Mouse (Mus musculus) intestine, postnatal 0 days (tissue): ENCODE results near the gene Celf2. TPM values are rescaled to one million over a fixed set of nuclear protein-coding genes. Genes with fewer than 3 reads are reported as not detected.
A peak's percentile ranks its signal among the peaks of the same experiment; 100 is the strongest.

Experiments used
- ATAC-seq: fragments of 200-750 bp; cut with Nextera tagmentation; 2 replicates; pipeline ENCODE4 v1.8.0; 2017; ENCODE audit warnings: mild to moderate bottlenecking, moderate TSS enrichment, moderate library complexity
- H3K27ac ChIP-seq: fragments of 300-500 bp; sonication (generic); 2 replicates; pipeline ENCODE4 v1.5.1; 2014; ENCODE audit warnings: mild to moderate bottlenecking, low read depth, low read length, moderate library complexity
- H3K27me3 ChIP-seq: fragments of 300-500 bp; sonication (generic); replicated peaks from 2 replicates; pipeline ENCODE4 v1.6.1; 2014; ENCODE audit warnings: low read length, mixed read lengths; ENCODE audit not compliant: control insufficient read depth, insufficient read depth
- H3K36me3 ChIP-seq: fragments of 300-500 bp; sonication (generic); 2 replicates; pipeline ENCODE4 v1.6.1; 2014; ENCODE audit warnings: mild to moderate bottlenecking, moderate library complexity; ENCODE audit not compliant: control insufficient read depth, insufficient read depth
- H3K4me1 ChIP-seq: fragments of 300-500 bp; sonication (generic); replicated peaks from 2 replicates; pipeline ENCODE4 v1.6.1; 2014; ENCODE audit warnings: antibody characterized with exemption, low read length, mixed read lengths; ENCODE audit not compliant: control insufficient read depth, insufficient read depth
- H3K4me2 ChIP-seq: fragments of 300-500 bp; sonication (generic); replicated peaks from 2 replicates; pipeline ENCODE4 v1.6.1; 2014; ENCODE audit warnings: low read depth, mild to moderate bottlenecking, moderate library complexity
- H3K4me3 ChIP-seq: fragments of 300-500 bp; sonication (generic); 2 replicates; pipeline ENCODE4 v1.5.1; 2014; ENCODE audit warnings: low read depth, low read length
- H3K9ac ChIP-seq: fragments of 300-500 bp; sonication (generic); 2 replicates; pipeline ENCODE4 v1.6.1; 2014; ENCODE audit warnings: mild to moderate bottlenecking, low read depth, low read length
- H3K9me3 ChIP-seq: fragments of 300-500 bp; sonication (generic); 2 replicates; pipeline ENCODE4 v1.6.1; 2016; ENCODE audit warnings: mixed run types; ENCODE audit not compliant: control insufficient read depth
- CTCF ChIP-seq: sonication (generic); IDR thresholded peaks from 2 replicates; pipeline ENCODE4 v1.5.1; 2016; ENCODE audit warnings: low read depth, mild to moderate bottlenecking, control low read depth, antibody characterized with exemption, moderate library complexity
- WGBS: fragments of 180-500 bp; shearing (Covaris S2); extraction: QIAGEN DNeasy Blood & Tissue Kit; methylation state at CpG from one replicate; pipeline ENCODE4 v1.1.7; 2014; 5-methylcytosine and 5-hydroxymethylcytosine counted together
- polyA plus RNA-seq: library from polyadenylated mRNA; unstranded; fragments of >200 nt; fragmentation: Nextera tagmentation; extraction: Ambion mirVana; gene quantifications from 2 replicates; pipeline ENCODE4 v1.2.1, GENCODE M21; 2015

The Celf2 gene
- polyA plus RNA-seq, 1 experiment from 2014 or later = 16.8 TPM

DNA sequence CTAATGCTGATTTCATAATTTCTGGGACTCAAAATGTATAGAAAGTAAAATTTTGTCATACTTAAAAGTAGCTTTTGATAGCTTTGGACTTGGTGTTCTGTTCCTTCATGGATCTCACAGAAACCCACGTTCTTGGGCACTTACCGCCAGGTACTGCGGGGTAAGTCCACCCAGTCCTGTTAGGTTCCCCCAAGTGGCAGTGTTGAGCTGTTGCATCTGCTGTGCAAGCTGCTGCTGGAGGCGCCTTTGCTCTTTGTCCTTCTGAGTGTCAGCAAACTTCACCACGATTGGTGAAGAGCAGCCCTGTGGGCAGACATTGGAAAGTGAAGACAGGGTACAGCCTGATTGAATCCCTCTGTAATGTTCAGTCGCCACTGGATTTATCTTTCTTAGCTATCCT lies 905.5 kb downstream of the Celf2 start:
- Histone ChIP-seq H3K9ac (no peak overlapping the region), H3K4me1 (no peaks in the 10 kb centered on the region), H3K27me3 (no peaks in the 10 kb centered on the region), H3K36me3 (no peaks in the 10 kb centered on the region), H3K4me3 (no peak overlapping the region), H3K4me2 (no peak overlapping the region), H3K9me3 (no peaks in the 10 kb centered on the region), H3K27ac (no peak overlapping the region)
- 78% methylated on average over 6 of the region's 6 CpGs for WGBS
- ATAC-seq = no peak
- peak; percentile 35 for TF ChIP-seq CTCF

DNA sequence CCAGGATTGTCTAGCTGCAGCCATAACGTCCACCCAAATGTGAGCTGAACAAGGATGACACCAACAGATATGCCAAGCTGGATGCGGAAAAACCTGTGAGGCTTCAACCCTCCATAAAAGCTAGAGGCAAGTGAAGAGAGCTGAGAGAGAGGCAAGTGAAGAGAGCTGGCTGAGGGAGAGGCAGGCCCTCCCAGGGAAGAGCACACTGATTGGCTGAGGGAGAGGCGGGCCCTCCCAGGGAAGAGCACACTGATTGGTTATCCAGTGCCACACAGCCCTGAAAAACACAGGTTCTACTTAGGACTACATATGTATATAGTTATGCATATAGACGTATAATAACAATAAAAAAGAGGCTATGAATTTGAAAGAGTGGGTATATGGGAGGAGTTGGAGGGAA lies 907.2 kb downstream of the Celf2 start:
- no peak for TF ChIP-seq CTCF
- H3K9me3 ChIP-seq = no peaks in the 10 kb centered on the region
- ATAC-seq = no peak
- H3K4me3 ChIP-seq = no peak overlapping the region
- H3K9ac ChIP-seq = no peak overlapping the region
- no peak overlapping the region for H3K27ac ChIP-seq
- H3K4me1 ChIP-seq = no peaks in the 10 kb centered on the region
- no peaks in the 10 kb centered on the region for H3K27me3 ChIP-seq
- 90% methylated on average over 4 of the region's 4 CpGs for WGBS
- H3K36me3 ChIP-seq = no peaks in the 10 kb centered on the region
- no peak overlapping the region for H3K4me2 ChIP-seq

DNA sequence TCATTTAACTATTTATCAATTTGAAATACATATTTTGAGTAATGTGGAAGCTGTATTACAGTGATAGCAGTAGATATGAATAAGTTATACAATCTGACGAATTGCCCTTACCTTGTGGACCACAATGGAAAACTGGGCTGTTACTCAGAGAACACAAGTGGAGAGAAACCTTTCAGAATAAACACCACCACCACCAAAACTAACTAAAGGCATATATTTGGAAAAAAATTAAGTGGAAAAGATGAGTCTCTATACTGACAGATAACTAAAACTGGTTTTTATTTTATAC lies 910.5 kb downstream of the Celf2 start:
- Histone ChIP-seq H3K9me3 (no peaks in the 10 kb centered on the region), H3K9ac (no peak overlapping the region), H3K4me1 (no peaks in the 10 kb centered on the region), H3K4me2 (no peak overlapping the region), H3K27me3 (no peaks in the 10 kb centered on the region), H3K36me3 (no peaks in the 10 kb centered on the region), H3K27ac (no peak overlapping the region), H3K4me3 (no peak overlapping the region)
- WGBS = 93% methylated on average over 1 of the region's 1 CpGs
- no peak for ATAC-seq
- TF ChIP-seq CTCF = no peak

DNA sequence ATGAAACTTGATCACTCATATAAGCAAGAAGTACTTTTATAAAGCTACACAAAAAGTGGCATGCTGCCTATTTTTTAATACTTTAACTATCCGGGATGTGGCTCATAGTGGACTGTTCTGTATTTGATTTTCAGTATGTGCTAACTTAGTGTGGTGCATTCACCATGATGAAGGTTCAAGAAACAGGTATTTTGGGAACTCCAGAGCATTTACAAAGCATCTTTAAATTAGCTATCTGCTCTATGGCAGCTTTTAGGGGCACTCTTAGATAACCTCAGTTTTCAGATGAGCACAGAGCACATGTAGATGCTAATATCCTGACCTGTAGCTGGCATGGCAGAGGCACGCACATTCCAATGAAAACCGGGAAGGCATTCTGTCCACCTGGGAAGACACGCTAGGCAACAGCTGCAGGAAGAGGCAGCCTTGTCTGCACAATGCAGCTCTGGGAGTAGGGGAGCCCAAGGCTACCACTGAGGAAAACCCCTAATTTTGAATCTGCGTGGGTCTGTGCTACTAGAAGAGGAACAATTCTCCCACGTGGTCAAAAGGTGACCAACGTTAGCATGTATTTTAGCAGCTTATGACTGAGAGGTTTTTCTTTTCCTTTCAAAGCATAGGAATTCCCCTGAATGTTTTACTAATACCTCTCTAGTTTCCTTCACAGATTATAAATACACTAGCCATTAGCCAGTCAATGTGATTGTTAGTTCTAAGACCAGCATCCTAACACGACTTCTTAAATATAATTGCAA lies 911.1 kb downstream of the Celf2 start:
- no peaks in the 10 kb centered on the region for H3K4me1 ChIP-seq
- no peaks in the 10 kb centered on the region for H3K36me3 ChIP-seq
- no peak for ATAC-seq
- no peaks in the 10 kb centered on the region for H3K9me3 ChIP-seq
- TF ChIP-seq CTCF = no peak
- no peaks in the 10 kb centered on the region for H3K27me3 ChIP-seq
- no peak overlapping the region for H3K4me2 ChIP-seq
- WGBS = 81% methylated on average over 8 of the region's 8 CpGs
- H3K27ac ChIP-seq = no peak overlapping the region
- no peak overlapping the region for H3K4me3 ChIP-seq
- H3K9ac ChIP-seq = no peak overlapping the region

DNA sequence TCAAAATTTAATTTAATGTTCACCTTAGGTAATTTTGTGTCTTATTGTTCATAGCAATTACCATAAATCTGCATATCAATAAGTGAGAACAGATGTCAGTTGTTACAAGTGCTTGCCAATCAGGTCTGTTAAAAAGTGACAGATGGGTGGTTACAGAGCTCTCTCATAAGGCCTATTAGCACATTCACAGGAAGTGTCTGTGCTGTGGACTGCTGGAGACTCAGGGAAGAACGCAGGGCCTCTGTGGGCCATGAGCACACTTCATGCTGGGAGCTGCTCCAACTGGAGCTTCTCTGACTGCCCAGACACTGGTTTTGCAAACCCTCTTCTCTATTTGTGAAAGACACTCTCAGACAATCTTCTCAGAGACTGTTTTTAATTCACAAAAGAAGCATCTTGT lies 914.6 kb downstream of the Celf2 start:
- no peak overlapping the region for H3K9ac ChIP-seq
- H3K4me3 ChIP-seq = no peak overlapping the region
- no peaks in the 10 kb centered on the region for H3K4me1 ChIP-seq
- 41% methylated on average over 1 of the region's 1 CpGs for WGBS
- no peak for TF ChIP-seq CTCF
- H3K36me3 ChIP-seq = no peaks in the 10 kb centered on the region
- no peak overlapping the region for H3K27ac ChIP-seq
- no peaks in the 10 kb centered on the region for H3K27me3 ChIP-seq
- ATAC-seq = no peak
- no peak overlapping the region for H3K4me2 ChIP-seq
- no peaks in the 10 kb centered on the region for H3K9me3 ChIP-seq

DNA sequence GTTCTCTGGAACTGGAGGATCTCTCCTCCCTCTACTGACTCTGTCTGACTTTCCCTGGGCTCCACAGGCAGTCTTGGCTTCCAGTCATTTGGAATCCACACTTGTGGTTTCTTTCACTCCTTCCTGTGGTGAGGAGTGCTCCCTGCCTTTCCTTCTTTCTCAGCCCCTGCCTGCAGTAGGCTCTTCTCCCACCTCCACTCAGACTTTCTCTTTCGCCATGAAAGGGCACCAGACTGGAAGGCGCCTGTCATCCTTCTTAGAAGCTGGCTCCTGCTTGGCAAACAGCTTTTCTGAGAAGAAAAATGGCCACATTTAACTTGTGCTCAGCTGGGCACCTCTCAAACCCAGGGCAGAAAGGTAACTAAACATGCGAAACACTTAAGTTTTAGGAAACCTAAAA lies 915.2 kb downstream of the Celf2 start:
- no peak overlapping the region for H3K4me2 ChIP-seq
- H3K27me3 ChIP-seq = no peaks in the 10 kb centered on the region
- H3K36me3 ChIP-seq = no peaks in the 10 kb centered on the region
- H3K27ac ChIP-seq = no peak overlapping the region
- no peaks in the 10 kb centered on the region for H3K9me3 ChIP-seq
- no peaks in the 10 kb centered on the region for H3K4me1 ChIP-seq
- H3K9ac ChIP-seq = no peak overlapping the region; the same call in 1 of the 2 replicates
- WGBS = 94% methylated on average over 3 of the region's 3 CpGs
- ATAC-seq = no peak
- H3K4me3 ChIP-seq = no peak overlapping the region
- no peak for TF ChIP-seq CTCF

DNA sequence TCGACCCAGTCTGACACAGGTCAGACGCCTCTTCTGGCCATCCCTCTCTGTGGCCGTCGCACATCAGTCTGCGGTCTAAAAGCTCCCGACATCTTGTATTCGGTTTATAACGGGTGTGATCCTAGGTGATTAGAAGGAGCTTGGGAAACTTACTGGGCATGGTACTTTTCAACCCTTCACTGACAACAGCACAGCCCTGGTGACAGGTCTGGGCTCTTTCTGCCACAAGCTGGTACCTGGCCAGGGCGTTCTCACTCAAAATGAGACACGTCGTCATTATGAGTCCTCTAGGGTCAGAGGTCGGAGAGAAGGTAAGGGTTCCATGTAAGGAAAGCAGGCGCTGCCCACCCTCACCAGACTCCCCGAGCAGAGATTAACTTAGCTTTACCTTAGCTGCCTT lies 915.6 kb downstream of the Celf2 start:
- H3K4me3 ChIP-seq = no peak overlapping the region
- 80% methylated on average over 14 of the region's 14 CpGs for WGBS
- no peaks in the 10 kb centered on the region for H3K27me3 ChIP-seq
- no peak overlapping the region for H3K9ac ChIP-seq
- no peak overlapping the region for H3K4me2 ChIP-seq
- no peaks in the 10 kb centered on the region for H3K4me1 ChIP-seq
- H3K9me3 ChIP-seq = no peaks in the 10 kb centered on the region
- H3K36me3 ChIP-seq = no peaks in the 10 kb centered on the region; the same call in 1 of the 2 replicates
- no peak for ATAC-seq
- no peak overlapping the region for H3K27ac ChIP-seq
- TF ChIP-seq CTCF = no peak
